Mouse (Mus musculus): ENCODE measurements around the gene Nav2.

DNA sequence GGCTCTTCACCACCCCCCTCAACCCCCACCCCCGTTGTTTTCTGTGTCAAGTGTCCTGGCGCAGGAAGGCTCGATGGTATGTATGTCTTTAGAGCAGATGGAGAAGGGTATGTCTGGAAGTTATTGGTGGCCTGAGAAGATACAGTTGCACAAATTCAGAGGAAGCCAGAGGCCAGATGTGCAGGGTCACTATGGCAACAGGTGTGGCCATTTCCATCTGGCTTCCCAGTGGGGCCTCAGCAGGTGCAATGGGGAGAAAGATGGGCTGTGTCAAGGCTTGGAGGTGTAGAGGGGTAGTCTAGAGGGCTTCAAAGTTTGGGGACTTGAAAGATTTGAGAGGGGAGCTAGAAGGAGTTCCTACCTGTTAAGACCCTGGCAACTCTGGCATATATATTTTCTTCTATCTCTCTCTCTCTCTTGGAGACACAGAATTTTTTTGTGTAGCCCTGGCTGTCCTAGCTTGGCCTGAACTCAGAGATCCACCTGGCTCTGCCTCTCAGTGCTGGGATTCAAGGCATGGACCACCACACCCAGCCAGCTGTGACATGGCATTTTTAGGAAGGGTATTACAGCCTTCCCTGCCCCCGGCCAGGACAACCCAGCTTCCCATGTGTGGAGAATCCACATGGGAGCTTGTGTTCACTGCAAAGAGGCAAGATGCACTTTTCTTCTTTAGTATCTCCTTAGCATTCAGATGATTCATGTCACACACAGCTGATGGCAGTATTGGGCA, 435.4 kb downstream of the Nav2 start:
- TF ChIP-seq CTCF (IDR thresholded peaks at IDR 0.05) (no peak), EP300 (IDR thresholded peaks at IDR 0.05) (no peak)

Data from lung, postnatal 0 days (tissue).